Mouse (Mus musculus): ENCODE data around the gene Tspan3. TPM values are rescaled to one million over a fixed set of nuclear protein-coding genes. Genes with fewer than 3 reads are reported as not detected.

Gene Tspan3
- polyA plus RNA-seq (2012; rRNA removed): 452 and 461 TPM in 2 replicates

DNA sequence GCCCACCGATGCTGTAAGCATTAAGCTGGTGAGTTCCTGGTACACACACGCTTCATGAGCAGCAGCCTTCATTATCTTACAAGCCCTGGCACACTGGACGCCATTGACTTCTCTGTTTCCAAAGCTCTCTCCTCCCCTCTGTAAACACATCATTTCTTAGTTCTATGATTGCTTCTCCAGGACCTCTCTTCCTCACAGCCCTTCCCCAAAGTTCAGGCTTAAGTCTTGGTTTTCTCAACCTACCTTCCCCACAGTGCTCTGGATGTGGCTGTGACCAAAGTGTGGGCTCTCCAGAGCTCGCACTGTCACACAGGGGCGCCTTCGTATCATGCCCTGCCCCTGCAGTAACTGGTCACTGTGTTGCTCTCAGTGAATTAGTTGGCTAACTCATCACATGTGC is at the start of gene Tspan3:
Gene Tspan3 (minus strand): TSS at position 101 of the 400 bp plus-strand sequence.
- Histone ChIP-seq H3K4me3 (ENCODE audit: insufficient read depth, low read length) (no peak within 1 kb of the TSS), H3K27ac (ENCODE audit: insufficient read depth, low read length) (no peak within 1 kb of the TSS), H3K4me1 (ENCODE audit: control insufficient read depth, insufficient read depth, low read length) (0 out of 2 replicates have a peak, but pooled peaks cover 1% of the 10 kb centered on the region)
- TF ChIP-seq POLR2A (IDR thresholded peaks at IDR 0.05; ENCODE audit: extremely low read depth, insufficient read depth, low read length) (no peak), CTCF (IDR thresholded peaks at IDR 0.05; ENCODE audit: extremely low read depth, insufficient read depth, low read length) (no peak)

GRCm38 (mm10) chr9:56213451-56214291 is 48.4 kb upstream of the Tspan3 start:
- H3K4me3 ChIP-seq (ENCODE audit: insufficient read depth, low read length): no peak overlapping the region
- H3K4me1 ChIP-seq (ENCODE audit: control insufficient read depth, insufficient read depth, low read length): peaks cover 3% of the 10 kb centered on the region; the same call in 1 of the 2 replicates
- H3K27ac ChIP-seq (ENCODE audit: insufficient read depth, low read length): no peak overlapping the region
- peak; percentile 89 for TF ChIP-seq CTCF (IDR thresholded peaks at IDR 0.05; ENCODE audit: extremely low read depth, insufficient read depth, low read length)
- TF ChIP-seq POLR2A (IDR thresholded peaks at IDR 0.05; ENCODE audit: extremely low read depth, insufficient read depth, low read length): no peak

GRCm38 (mm10) chr9:56208817-56209216 is 43.5 kb upstream of the Tspan3 start:
- TF ChIP-seq CTCF (IDR thresholded peaks at IDR 0.05; ENCODE audit: extremely low read depth, insufficient read depth, low read length) (no peak), POLR2A (IDR thresholded peaks at IDR 0.05; ENCODE audit: extremely low read depth, insufficient read depth, low read length) (no peak)
- no peak overlapping the region for H3K27ac ChIP-seq (ENCODE audit: insufficient read depth, low read length)
- H3K4me3 ChIP-seq (ENCODE audit: insufficient read depth, low read length): no peak overlapping the region
- H3K4me1 ChIP-seq (ENCODE audit: control insufficient read depth, insufficient read depth, low read length): peaks cover 3% of the 10 kb centered on the region; the same call in 1 of the 2 replicates

- H3K27ac ChIP-seq (ENCODE audit: insufficient read depth, low read length): no peak overlapping the region
- no peak overlapping the region for H3K4me3 ChIP-seq (ENCODE audit: insufficient read depth, low read length)
- TF ChIP-seq POLR2A (IDR thresholded peaks at IDR 0.05; ENCODE audit: extremely low read depth, insufficient read depth, low read length) (no peak), CTCF (IDR thresholded peaks at IDR 0.05; ENCODE audit: extremely low read depth, insufficient read depth, low read length) (no peak)
- no peaks in the 10 kb centered on the region for H3K4me1 ChIP-seq (ENCODE audit: control insufficient read depth, insufficient read depth, low read length)
Measured at GRCm38 (mm10) chr9:56207516-56207915, 42.2 kb upstream of the Tspan3 start.

GRCm38 (mm10) chr9:56207083-56207482 is 41.8 kb upstream of the Tspan3 start:
- Histone ChIP-seq H3K27ac (ENCODE audit: insufficient read depth, low read length) (no peak overlapping the region), H3K4me1 (ENCODE audit: control insufficient read depth, insufficient read depth, low read length) (no peaks in the 10 kb centered on the region), H3K4me3 (ENCODE audit: insufficient read depth, low read length) (no peak overlapping the region)
- TF ChIP-seq CTCF (IDR thresholded peaks at IDR 0.05; ENCODE audit: extremely low read depth, insufficient read depth, low read length) (no peak), POLR2A (IDR thresholded peaks at IDR 0.05; ENCODE audit: extremely low read depth, insufficient read depth, low read length) (no peak)

GRCm38 (mm10) chr9:56205336-56205735 is 40.1 kb upstream of the Tspan3 start:
- no peak for TF ChIP-seq CTCF (IDR thresholded peaks at IDR 0.05; ENCODE audit: extremely low read depth, insufficient read depth, low read length)
- no peak for TF ChIP-seq POLR2A (IDR thresholded peaks at IDR 0.05; ENCODE audit: extremely low read depth, insufficient read depth, low read length)
- H3K27ac ChIP-seq (ENCODE audit: insufficient read depth, low read length): no peak overlapping the region
- no peak overlapping the region for H3K4me3 ChIP-seq (ENCODE audit: insufficient read depth, low read length)
- H3K4me1 ChIP-seq (ENCODE audit: control insufficient read depth, insufficient read depth, low read length): no peaks in the 10 kb centered on the region

DNA sequence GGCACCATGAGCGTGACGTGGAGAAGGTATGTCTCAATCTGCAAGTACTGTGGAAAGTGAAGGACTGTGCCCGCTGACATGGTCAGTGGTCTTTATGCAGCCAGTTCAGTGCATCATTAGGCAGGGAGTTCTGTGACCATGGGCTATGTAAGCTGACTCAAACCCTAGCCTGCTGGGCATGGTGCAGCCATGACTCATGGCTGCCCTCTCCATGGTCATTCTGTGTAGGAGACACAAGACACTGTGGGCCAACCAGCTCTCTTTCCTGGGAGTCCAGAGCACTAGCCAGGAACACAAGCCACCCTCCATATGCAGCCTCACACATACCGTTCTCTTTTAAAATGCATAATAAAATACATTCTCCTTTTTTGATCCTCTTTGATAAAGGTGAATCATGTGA is 39.0 kb upstream of the Tspan3 start:
- Histone ChIP-seq H3K4me3 (ENCODE audit: insufficient read depth, low read length) (no peak overlapping the region), H3K27ac (ENCODE audit: insufficient read depth, low read length) (no peak overlapping the region), H3K4me1 (ENCODE audit: control insufficient read depth, insufficient read depth, low read length) (no peaks in the 10 kb centered on the region)
- no peak for TF ChIP-seq POLR2A (IDR thresholded peaks at IDR 0.05; ENCODE audit: extremely low read depth, insufficient read depth, low read length)
- TF ChIP-seq CTCF (IDR thresholded peaks at IDR 0.05; ENCODE audit: extremely low read depth, insufficient read depth, low read length): no peak

GRCm38 (mm10) chr9:56200645-56201314 is 35.5 kb upstream of the Tspan3 start:
- H3K4me1 ChIP-seq (ENCODE audit: control insufficient read depth, insufficient read depth, low read length): no peaks in the 10 kb centered on the region
- no peak overlapping the region for H3K4me3 ChIP-seq (ENCODE audit: insufficient read depth, low read length)
- peak; percentile 84 for TF ChIP-seq CTCF (IDR thresholded peaks at IDR 0.05; ENCODE audit: extremely low read depth, insufficient read depth, low read length)
- no peak for TF ChIP-seq POLR2A (IDR thresholded peaks at IDR 0.05; ENCODE audit: extremely low read depth, insufficient read depth, low read length)

DNA sequence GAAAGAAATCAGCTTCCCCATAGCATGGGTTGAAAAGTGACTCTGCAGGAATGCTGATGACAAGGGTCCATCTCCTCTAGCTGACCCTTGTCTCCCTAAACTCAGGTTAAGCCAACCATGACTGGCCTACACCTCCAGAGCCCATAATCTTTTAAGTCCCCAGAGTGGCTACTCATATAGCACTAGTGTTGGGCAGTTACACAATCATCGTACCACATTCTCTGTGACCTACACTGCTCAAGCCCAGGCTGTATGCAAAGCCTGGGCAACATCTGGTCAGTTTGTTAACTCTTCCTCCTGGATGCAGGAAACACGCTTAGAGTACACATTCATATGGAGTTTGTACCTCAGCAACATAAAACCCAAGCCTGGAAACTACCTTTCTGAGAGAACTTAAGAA is 34.9 kb upstream of the Tspan3 start:
- Histone ChIP-seq H3K27ac (ENCODE audit: insufficient read depth, low read length) (no peak overlapping the region), H3K4me1 (ENCODE audit: control insufficient read depth, insufficient read depth, low read length) (no peaks in the 10 kb centered on the region), H3K4me3 (ENCODE audit: insufficient read depth, low read length) (no peak overlapping the region)
- TF ChIP-seq POLR2A (IDR thresholded peaks at IDR 0.05; ENCODE audit: extremely low read depth, insufficient read depth, low read length): no peak
- TF ChIP-seq CTCF (IDR thresholded peaks at IDR 0.05; ENCODE audit: extremely low read depth, insufficient read depth, low read length): no peak

More at GRCm38 (mm10) chr9:56200645-56201314, 35.5 kb upstream of the Tspan3 start:
- H3K27ac ChIP-seq (ENCODE audit: insufficient read depth, low read length): no peak overlapping the region
